Mouse (Mus musculus) lung, postnatal 0 days (tissue): ENCODE measurements around the gene Gm2663.

Experiments
- CTCF ChIP-seq: IDR thresholded peaks from 2 replicates; pipeline ENCODE4 v1.5.1; 2016; ENCODE audit warnings: antibody characterized with exemption, mild to moderate bottlenecking
- EP300 ChIP-seq: IDR thresholded peaks from 2 replicates; pipeline ENCODE4 v1.6.1; 2016; ENCODE audit warnings: antibody characterized with exemption, mild to moderate bottlenecking, control low read depth

- TF ChIP-seq CTCF (no peak), EP300 (no peak)
These were observed 45.6 kb downstream of the Gm2663 start for GRCm38 (mm10) chr6:40953716-40954115.
